Mouse (Mus musculus): ENCODE data around the gene Tll1.
A peak's percentile ranks its signal among the peaks of the same experiment; 100 is the strongest.

Tll1 gene

DNA sequence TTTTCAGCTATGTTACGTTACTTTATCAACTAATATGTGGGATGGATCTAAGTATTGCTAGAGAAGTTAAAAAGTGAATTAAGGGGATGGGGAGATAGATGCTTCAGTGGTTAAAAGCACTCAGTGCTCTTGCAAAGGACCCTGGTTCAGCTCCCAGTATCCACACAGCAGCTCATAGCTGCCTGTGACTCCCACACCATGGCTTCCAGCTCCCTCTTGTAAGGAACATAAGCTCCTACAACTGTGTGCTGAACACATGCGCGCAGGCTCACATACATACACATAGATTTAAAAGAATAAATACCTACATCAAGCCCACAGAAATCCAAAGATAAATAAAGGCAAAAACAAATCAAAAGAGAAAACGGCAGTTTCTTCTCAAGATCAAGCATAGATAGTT lies 148.5 kb downstream of the Tll1 start:
- DNase-seq (ENCODE audit: low spot score): no peak

DNA sequence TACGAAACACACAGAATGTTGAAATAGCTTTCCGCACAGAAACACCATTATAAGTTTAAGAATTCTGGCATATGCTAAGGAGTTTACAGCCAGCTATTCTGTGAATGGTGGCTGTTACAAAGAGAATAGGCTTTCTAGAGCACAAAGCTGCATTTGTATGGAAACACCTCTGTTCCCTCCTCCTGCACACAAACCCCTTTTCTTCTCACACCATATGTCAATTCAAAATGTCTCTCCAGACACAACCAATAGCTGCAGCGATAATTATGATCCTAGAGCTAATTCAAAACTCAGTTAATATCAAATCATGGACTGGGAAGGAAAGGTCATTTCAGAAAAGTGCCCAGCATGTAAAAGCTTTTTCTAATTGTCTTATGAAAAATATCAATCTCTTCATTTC lies 157.5 kb downstream of the Tll1 start:
- no peak for DNase-seq (ENCODE audit: low spot score)

DNA sequence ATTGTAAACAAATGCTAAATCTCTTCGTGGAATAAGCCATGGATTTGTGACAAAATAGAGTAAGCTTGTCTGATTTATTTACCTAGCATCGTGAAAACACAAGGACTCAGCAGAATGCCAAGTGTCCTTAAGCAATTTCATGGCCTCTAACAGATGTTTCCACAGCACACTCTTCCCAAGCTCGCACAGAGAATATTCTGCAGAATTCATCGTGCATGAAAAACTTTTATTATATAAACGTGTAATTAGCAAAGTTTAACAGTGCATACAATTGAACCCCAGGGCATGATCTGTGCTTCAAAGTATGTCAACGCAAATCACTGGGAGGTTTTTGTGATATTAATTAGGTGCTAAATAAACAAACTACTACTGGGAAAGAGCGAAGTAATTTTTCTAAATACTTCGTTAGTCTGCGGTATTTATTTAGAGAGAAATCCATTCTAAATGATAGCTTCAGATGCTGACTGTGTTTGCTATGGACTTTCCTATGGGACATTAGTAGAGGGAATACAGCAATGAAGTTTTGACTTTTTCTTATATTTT lies 158.0 kb downstream of the Tll1 start:
- DNase-seq (ENCODE audit: low spot score): no peak

DNA sequence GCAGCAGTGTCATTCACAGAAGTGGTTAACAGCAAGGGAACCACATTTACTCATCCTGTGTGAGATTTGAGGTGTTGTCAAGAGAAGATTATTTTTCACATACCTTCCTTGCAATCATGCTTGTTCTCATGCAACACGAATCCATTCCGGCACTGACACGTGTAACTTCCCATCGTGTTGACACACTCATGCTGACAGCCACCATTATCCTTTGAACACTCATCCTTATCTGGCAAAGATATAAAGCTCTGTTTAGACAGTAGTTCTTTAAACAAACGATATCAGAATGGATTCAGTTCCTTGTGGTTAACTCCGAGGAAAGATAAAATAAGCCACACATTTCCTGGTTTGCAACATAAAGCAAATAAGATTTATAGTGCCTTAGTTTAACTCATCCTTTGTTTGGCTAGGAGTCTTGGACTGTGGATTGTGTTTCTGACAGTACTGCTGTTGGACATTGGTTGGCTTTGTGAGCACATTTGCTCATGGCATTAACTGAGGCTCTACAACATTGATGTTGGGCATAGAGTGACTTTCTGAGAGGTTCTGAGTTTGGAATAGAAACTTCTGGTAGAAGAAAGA lies 164.7 kb downstream of the Tll1 start:
- no peak for DNase-seq (ENCODE audit: low spot score)

DNA sequence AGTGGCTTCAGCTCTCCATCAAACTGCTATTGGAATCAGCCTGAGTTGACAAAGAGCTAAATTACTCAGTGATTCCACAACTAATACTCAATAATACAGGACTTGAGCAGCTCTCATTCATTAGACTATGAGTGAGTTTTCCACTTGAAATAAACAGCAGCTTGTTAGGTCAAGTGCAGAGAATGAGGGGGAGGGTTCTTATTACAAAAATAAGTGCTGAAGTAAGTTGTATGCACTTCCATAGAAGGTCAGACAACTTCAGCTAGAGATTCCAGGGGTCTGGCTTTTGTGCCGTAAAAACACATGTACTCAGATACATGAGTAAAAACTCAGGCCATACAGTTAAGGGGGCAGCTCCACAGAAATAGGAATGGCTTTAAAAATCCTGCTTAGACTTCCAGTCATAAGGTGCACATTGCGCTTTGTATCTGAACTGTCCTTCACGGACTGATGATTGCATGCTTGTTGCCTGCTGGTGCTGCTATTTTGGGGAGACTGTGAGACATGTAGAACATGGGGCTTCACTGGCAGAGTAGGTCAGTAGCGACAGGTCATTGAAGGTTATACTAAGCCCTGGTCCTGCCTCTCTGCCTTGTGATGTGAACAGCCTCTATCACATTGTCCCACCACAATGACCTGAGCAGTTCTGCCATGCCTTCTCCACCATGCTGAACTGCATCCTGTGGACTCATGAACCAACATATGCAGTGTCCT lies 175.2 kb downstream of the Tll1 start:
- no peak for DNase-seq (ENCODE audit: low spot score)

DNA sequence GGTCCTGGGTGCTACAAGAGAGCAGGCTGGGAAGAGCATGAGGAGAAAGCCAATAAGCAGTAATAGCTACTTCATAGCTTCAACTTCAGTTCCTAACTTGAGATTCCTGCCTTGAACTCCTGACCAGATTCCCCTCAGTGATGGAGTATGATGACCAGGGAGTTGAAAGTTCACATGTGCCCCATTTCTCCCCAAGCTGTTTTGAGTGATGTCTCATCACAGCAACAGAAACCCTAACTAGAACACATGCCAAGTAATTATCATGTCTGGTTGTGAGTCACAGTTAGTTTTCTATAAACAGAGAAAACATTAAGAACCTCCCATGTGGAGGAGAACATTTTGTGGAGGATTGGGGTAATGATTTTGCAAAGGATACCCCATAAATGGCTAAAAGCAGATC lies 176.0 kb downstream of the Tll1 start:
- no peak for DNase-seq (ENCODE audit: low spot score)

DNA sequence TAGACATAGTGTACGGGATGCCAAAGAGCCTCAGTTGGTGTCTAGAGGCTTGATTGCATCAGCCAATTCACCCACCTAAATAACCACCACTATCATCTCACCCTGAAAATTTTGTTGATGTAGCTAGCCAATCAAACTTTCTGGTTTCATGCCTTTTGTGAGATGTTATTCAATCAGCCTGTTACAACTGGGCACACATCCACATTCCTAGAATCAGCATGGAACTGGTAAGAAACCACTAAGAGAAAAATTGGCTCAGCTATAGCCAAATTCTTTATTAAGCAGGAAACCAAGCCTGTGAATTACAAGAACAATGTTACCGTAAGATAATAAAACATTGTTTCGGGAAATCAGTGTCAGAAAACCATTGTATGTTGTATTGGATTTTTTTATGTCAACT lies 176.5 kb downstream of the Tll1 start:
- DNase-seq (ENCODE audit: low spot score): no peak

DNA sequence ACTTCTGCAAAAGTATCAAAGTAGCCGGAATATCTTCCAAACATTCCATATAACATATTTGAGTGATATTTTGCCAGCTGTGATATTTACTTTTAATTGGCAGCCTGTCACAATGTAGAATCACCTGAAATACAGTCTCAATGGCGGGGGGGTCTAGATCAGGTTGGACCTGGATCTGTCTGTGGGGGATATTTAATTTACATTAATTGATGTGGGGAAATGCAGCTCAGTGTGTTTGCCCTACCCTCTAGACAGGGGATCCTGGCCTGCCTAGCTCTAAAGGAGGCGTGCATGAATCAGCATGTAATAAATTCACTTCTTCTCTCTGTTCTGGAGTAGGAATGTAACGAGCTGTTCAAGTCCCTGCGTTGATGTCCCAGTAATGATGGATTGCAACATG lies 181.7 kb downstream of the Tll1 start:
- DNase-seq (ENCODE audit: low spot score): no peak

DNA sequence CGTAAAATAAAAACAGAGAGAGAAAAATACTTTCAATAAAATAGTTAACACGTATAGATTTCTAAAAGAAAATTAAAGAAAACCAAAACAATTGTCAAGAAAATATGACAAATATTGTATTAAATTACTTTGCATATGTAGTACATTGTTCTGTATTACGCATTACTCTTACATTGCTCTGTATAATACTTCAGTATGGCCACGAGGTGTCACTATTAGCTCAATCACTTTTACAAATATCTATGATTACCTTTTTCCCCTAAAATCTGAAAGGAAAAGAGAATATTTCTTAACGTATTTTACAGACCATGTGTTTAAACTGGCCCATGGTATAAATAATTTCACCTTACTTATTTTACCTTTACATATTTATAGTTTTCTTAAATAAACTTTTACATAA lies 182.5 kb downstream of the Tll1 start:
- DNase-seq (ENCODE audit: low spot score): peak; percentile 57

DNA sequence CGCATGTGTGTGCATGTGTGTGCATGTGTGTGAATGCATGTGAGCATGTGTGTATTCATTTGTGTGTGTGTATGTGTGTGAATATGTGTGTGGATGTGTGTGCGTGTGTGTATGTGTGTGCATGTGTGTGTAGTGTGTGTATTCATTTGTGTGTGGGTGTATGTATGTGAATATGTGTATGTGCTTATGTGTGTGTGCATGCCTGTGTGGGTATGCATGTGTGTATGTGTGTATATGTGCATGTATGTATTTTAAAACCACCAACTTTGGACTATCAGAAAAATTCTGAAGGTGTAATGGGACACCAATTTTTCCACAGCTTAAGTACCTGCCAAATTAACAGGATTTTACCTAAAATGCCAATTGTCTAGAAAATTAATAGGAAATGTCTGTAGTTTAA lies 183.0 kb downstream of the Tll1 start:
- no peak for DNase-seq (ENCODE audit: low spot score)

DNA sequence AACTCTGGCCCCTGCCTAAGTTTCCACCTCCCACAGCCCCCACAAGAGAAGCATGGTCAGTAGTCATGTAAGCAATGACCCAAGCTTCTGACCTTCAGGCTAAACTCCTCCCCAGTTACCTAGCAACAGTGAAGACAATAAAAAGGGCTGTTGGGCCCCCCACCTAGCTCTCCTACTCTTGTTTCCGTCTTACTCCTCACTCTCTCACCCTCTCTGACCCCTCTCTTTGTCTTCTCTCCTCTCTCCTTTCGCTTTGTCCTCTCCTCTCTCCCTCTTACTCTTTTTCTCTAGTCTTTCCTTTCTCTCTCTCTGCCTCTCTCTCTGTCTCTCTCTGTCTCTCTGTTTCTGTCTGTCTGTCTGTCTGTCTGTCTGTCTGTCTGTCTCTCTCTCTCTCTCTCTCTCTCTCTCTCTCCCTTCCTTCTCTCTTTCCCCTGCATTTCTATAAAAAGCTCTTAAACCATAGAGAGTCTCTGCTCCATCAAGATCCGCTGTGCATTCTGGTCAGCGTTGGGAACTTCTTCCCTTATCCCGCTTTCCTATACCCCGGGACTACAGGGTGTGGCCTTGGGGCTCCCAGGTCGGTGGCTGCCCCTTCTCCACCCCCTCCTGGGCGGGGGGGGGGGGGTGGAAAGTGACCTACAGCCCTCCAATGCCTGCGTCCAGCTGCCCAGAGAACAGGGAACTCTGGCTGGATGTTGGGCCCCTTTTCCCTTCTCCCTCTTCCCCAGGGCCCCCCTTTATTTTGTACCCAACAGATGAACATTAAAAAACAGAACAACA lies 235.3 kb downstream of the Tll1 start:
- peak; percentile 43 for DNase-seq (ENCODE audit: low spot score)
